Mouse (Mus musculus) kidney, postnatal 10 days (tissue): ENCODE measurements at regions not wholly inside any gene's neighbourhood (a gene's known extent, or its start where the extent isn't known, plus 50 kb on each side); places are given as distances from the start of the nearest gene placed in this dataset.

ENCODE experiments used
- DNase-seq: peaks from one replicate; pipeline ENCODE4 v3.0.0; 2021; ENCODE audit warnings: mixed read lengths

DNA sequence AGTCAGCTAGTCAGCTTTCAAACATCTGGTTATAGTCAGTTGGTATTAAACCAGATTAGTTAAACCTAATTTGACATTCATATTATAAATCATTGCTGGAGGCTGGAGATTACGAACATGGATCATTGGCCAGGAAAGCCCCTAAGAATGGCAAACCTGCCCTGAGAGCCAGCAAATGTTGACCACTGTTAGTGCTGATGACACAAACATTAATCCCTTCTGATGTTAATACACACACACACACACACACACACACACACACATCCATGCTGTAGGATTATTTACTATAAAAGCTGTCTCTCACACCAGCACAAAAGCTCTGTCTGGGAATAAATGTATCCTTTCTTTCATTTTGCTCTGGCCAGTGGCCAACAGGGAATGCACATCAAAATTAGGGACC is 329.4 kb upstream of the Atp2b1 start:
- DNase-seq = no peak

DNA sequence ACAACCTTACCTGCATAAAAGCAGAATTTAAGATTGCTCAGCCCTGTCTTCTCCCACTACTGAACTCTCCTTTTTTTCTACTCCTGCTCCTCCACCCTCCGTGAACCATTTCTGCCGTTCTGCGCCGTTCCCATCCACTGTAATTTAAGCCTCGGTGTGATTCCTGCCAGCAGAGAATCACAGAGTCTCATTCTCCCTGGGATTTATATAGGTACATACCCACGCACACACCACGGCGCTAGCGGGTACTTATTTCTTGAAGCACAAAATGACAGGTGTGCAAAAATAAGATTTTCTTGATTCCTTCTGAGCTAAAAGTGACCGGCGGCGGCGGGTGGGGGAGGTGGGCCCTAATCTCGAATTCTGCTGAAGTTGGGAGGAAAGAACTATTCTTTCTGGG is 324.5 kb upstream of the Atp2b1 start:
- no peak for DNase-seq

DNA sequence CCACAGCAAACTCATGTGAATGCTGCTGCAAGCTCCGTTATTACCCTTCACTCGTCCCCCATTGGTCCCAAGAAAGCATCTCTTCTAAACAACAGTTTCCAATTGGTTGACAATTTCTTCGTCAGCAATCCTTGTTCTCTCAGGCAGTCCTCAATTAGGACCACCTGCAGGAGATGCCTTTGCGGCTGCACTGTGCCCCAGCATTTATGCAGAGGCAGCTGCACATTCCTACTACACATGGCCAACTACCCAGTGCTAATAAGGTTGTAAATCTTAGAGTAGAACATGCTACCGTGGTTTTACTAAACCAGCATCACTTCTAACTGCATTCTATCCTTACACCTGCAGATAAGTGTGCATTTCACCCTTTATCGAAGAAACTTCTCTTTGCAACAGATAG is 322.1 kb upstream of the Atp2b1 start:
- no peak for DNase-seq

DNA sequence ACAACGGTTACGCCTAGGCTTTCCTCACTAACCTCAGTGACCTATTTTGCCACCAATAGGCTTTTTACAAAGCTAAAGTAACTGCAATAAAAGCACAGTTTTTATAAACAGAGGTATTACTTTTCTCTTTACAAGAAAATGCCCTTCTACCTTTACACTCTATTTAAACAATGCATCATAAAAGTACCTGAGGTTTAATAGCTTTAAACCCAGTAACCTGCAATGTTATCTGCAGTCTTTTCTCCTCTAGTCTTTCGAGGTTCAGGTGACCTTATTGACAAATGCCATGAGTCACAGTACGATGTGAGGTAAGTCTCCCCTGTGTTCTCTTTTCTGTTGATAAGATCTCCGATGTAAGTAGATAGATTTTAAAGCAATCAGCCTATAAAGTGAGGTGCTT is 320.3 kb upstream of the Atp2b1 start:
- no peak for DNase-seq

DNA sequence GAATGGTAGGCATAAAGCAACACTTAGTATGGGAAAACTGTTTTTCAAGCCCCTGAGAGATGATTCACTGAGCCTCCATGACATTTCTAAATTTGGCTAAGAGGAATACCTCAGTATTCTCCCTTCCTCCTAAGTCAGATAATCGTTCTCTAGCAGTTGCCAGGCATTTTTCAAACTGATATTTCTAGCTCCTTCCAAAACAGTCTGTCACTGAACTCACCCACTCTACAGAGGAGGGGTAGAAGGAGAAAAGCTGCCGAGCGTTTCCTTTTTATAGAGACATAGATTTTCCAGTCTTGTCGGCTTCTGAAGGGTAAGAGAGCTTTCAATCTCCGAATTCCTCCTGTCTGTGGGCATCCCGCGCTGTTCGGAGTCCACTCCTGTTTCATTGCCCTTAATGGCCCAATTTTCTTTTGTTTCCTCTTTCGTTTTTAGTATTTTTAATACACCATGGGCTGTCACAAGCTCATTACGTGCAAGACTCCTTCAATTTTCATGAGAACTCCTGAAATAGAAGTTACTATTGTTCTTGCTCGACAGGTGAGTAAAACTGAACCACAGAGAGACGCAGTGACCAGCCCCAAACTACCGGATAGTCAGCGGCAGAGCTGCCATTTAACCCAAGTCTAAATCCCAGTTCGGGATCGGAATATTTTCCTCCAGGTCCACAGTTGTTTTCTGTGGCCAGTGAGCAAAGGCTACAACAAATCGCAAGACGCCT is 305.8 kb upstream of the Atp2b1 start:
- DNase-seq = no peak

DNA sequence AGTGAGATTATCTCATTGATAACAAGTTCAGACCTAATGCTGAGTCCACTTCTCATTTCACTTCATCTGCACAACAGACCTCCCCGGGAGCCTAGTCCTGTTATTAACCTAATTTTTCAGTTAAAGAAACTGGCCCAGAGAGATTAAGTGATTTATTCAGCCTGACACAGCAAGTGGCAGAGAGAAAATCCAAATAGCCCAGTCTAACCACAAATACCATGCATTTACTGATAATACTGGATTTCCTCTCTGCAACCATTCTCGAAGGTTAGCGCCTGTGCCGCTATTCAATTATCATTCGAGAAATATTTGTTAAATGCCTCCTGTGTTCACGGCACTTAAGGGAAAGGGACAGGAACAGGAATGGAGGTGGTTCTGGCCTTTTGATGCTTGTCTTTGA is 303.5 kb upstream of the Atp2b1 start:
- no peak for DNase-seq

DNA sequence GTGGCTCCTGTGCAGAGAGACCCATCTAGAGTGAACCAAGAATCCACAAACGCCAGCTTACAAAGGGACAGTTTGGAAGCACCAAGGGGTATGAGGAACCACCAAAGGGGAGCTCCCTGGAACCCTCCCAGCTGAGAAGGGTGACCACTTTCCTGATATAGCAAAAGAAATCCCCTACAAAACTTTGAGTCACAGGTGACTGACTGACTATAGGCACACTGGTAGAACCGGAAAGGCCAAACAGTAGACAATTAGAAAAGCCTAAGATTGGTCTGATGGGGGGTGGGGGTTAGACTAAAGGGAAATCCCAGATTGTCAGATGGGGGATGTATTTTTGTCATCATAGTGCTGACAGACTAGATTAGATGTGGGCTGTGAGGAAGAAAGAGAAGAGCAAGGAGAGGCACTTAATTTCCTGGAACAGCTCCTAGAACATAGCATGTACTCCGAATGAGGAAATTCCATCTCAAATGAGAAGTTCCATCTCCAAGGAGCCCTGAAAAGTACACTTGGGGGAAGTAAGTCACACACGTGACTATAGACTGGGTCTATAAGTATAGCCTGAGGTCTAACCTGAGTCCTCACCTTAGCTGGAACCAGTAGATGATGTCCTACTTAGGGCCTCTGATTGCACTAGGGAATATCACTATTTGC is 302.4 kb upstream of the Atp2b1 start:
- no peak for DNase-seq

DNA sequence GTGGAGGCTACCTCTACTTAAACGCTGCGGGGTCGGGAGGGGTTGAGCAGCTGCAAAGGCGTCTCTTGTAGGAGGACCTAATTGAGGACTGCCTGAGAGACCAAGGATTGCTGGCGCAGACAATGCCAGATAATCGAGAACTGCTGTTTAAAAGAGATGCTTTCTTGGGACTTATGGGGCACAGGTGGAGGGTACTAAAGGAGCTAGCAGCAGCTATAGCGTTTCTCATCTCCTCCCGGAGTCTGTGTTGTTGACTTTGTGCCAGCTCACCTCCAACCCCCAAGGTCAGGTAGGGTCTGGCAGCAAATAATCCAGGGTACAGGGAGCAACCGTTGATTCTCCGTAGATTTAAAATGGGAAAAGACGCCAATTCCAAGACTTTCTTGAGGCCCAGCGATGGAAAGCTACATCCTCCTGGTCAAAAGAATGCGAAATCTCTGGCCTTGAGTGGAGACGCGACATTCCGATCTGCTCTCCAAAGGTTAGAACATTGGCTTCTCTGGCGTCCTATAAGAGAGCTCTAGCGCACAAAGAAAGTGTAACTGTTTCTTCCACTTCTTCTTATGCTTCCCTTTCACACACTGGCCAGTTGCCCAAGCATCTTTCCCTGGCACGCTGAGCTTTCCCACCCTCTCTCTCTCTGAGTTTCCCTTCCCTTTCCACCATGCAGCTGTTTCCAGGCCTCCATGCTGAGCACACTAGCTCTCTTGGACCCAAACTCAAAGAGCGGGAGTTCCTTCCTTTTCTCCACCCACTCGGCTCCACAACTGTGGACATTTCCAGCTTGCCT is 295.3 kb upstream of the Atp2b1 start:
- DNase-seq = peak; percentile 25

DNA sequence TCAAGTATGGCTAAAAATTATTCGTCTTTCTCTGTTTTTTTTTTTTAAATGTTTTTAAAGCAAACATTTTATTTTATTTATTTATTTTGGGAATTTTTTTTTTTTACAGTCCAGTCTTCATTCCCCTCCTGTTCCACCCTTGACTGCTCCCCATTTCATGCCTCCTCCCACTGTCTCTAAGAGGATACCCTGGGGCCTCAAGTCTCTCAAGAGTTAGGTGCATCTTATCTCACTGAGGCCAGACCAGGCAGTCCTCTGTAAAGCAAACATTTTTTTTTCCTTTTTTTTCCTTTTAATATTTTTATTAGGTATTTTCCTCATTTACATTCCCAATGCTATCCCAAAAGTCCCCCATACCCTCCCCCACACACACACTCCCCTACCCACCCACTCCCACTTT is 290.1 kb upstream of the Atp2b1 start:
- no peak for DNase-seq

DNA sequence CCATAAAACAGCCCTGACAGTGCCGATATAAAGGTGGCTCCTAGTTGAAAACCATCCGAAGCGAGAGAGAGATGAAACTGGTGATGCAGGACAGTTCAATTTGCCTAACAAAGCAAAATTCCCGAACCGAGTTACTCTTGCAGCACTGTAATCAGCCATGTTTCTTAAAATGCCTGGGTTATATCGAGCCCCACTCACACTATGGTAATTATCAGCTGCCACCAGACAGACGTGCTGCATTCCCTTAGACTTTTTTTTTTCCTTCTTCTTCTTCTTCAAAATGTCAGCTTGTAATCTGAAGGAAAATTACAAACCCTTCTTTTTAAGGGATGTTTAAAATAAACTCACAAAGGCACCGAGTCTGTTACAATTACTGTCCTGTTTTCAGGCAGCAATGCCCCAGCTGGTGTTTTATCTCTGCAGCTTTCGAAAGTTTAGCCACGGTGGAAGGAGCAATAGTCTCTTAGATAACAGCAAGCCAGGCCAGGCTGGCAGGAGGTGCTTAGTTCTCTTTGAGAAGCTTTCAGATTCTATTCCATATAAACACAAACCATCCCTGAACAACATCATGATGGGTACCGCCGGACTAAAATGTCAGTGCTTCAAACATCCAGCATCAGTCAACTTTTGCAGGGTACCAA is 289.4 kb upstream of the Atp2b1 start:
- no peak for DNase-seq

DNA sequence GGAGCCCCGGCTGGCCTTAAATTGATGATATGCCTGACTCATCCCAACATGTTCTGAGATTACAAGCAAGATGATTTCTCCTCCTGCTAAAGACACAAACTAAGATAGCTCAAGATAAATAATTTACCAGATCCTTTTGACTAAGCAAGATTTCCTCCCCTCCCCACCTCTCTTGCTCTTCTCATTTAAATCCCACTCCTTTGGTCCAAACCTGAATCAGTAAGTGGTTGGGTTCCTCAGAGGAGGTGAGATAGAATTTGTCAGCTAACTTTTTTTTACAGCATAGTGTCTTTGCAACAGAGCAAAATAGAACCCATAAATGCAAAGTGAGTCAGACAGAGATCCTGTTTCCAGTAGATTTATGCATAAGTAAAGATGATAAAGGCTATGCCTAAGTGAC is 286.0 kb upstream of the Atp2b1 start:
- DNase-seq = no peak

DNA sequence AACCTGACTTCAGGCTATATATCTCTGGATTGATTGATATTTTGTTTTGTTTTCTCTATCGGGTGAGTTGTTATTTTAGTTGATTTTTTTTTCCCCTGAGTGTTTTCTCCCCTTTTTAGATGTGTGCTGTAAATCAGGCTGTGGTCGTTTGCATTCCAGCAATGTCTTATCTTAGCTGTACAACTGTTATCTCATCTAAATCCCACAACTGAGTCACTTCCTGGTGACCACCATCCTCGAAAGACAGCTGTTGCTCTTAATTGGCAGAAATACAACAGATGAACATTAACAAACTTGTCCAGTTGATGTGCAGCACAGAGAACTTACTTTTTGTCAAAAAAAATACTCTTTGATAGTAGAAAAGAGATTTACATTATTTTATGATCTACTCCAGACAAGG is 285.0 kb upstream of the Atp2b1 start:
- peak; percentile 19 for DNase-seq

DNA sequence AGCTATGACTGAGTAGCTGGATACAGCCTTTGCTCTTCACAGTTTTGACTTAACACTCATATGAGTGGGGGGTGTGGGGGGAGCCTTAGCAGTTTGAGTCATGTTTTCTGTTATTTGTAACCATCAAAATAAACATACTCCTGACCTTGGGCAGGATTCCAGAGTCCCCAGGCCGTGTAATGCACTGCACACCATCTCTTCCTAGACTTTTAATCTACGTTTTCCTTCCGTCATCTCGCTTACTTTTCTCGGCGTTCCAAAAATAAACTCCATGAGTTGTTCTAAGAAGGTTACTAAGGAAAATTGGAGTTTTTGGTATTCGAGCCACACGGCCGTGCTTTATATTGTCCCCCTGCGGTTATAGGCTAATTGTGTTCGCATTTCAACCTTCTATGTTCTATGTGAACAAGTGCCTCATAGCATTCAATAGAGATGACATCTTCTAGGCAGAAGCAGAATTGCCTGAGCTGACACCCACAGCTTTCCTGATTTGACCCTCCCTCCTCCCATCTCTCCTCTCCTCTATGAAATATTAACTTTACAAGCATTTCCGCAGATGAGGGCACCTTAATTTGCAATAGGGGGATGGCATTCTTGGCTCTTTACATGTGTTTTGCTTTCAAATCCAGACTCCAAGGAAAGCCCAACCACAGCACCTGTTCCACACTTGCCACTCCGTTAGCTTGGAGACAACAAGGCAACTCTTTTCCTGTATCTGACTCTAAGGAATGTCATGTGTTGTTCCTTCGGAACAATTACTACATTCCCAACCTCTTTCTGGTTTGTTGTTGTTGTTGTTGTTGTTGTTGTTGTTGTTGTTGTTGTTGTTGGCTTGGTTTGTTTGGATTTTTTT is 276.2 kb upstream of the Atp2b1 start:
- DNase-seq = peak; percentile 19

DNA sequence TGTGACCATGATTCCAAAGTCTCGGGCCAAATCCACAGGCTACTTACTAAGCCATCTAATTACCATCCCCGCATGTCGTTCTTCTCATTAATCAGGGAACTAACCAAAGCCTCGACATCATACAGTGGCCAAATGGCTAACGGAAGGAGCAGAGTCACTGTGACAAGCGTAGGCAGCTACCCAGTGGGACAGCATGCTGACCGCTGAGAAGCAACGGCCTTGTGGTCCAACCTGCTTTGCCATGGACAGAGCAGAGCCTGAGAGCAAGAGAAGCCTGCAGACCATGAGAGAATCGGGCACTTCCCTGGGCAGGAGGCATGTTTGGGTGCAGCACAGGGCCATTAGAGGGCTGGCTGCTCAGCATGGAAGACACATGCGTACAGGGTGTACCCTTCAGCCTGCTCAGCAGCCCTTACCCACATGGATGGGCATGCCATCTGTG is 268.5 kb upstream of the Atp2b1 start:
- DNase-seq = no peak

DNA sequence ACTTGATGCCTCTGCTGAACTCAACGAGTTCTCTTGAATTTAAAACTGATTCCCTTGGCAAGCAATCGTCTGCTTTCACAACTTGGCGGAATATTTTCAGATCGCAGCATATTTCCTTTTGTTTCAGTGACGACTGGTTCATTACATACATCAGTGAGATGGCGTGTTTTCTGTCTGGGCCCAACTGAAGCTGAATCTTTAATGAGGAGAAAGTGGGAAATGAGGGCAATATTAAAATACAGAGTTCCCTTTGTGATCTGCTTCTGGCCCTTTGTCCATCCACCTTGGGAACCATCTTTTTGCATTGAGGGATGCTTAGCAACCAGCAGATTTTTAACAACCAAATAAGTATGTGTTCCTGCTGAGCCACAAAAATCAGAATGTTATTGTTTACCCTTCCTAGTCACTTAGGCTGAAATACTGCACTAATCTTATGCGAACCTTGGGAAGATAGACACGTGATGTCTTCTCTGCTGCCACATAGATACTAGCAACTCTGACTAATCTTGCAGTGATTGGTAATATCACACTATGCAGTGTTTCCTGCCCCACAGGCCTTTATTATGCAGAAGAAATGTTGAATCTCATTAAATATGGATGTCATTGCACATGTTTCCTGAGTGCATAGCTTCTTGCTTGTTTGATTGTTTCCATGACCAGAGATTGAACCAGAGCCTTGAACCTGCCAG is 267.8 kb upstream of the Atp2b1 start:
- no peak for DNase-seq

DNA sequence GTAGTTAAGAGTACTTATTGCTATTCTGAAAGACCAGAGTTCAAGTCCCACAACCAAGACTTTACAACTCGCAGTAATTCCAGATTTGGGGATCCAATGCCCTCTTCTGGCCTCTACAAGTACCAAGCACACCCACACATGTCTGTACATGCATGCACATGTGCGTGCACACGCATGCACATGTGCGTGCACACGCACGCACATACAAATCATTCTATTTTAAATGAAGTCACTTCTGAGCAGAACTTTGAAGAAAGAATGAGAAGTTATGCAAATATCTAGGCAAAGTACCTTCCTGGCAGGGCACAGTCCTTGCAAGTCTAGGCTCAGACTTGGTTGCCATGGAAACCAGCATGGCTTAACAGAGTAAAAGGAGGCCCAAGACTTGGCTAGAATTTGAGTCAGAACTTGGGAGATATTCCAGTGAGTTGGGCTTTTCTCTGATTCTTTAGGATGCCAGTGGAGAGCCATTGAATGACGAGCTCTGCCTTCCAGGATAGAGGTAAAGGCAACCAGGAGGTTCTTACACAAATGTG is 265.4 kb upstream of the Atp2b1 start:
- DNase-seq = no peak

DNA sequence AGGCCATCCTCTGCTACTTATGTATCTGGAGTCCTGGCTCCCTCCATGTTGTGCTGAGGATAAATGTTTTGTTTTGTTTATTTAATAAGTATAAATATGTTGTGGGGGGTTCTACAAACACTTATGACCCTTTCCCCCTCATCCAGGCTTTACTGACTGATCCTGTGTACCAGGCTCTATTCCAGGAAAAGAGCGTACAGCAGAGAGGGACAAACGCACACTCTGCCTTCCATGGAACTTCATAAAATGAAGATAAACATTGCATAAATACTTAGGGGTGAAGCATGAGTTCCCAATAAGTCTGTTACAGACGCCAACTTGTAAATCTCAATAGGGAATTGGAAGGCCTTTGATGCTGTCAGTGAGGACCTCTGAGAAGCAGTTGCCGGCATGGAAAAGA is 263.7 kb upstream of the Atp2b1 start:
- no peak for DNase-seq

DNA sequence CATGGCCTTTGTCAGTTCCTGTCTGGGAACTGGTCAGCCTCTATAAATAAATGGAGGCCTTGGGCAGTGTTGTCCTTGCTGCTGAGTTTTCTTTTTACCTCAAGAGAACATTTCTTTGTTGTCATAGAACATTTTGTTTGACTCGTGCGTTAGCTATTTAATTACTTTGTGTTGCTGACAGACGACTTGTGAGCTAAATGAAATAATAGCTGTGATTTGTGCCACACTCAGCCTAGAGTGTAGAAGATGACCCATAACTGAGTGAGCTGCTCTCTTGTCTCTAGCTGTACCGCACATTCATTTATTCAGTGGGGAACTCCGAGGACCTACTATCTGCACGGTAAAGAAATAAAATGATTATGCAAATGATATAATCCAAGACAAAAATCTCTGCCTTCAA is 263.1 kb upstream of the Atp2b1 start:
- no peak for DNase-seq

DNA sequence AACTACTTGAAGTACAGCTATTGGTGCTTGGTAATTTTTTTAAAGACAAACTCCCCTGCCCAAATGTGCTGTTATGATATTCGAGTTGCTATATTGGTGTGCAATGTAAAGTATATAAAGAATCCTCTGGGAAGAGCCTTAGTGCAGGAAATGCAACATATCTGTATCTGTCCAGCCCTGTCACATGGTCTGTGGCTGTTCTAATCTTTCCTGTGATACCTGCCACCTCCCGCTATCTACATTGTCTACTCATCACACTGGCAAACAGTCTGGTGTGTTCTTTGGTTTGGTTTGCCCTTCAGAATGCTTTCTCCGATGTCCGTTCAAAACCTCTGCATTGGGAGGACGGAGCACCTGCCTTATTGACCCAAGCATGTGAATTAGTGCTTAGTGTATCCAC is 262.6 kb upstream of the Atp2b1 start:
- DNase-seq = no peak

DNA sequence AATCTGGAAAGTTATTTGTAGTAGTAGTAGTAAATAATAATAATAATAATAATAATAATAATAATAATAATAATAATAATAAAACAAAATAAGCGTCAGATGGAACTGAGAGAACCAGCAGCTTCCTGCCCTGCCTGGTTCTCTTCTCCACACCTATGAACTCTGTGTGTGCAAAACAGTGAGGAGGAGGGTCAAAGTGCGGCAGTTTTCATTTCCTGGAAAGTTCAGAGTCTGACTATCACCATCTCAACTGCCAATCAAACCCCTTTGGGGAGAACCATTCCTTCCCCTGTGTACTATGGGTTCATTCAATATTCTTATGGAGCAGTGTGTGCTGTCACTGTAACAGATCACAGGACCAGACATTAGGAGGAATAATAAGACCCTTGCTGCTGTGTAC is 262.1 kb upstream of the Atp2b1 start:
- no peak for DNase-seq

DNA sequence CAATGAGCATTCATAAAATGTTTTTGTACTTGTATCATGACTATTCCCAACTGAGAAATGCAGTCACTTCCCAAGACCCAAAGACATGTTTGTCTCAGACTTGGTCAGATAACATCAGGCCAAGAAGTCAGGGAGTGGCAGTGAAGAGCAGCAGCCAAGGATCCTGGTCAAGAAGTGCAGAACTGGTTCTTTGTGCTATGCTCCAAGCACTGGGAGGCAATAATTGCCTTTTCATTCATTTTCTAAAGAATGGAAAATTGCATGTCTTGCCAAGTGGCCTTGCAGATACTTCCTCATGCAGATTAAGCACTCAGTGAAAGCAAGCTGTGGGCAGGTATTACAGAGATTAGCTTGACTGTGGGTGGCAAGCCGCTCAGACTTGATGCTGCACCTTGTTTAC is 253.5 kb upstream of the Atp2b1 start:
- no peak for DNase-seq
